Mouse (Mus musculus) embryonic stem cell, embryonic (primary cell): ENCODE measurements around the gene Slco2a1.

Source experiments
- CTCF ChIA-PET, 4 experiments: fragments of 300-600 bp in 2 of 4; fragments of 350-600 bp in 2 of 4; sonication (Branson Sonifier 250); formaldehyde crosslinking; loops; one replicate each; lab custom pipeline; 2022; ENCODE audit warnings: inconsistent platforms in 2 of 4; lab: Charles Lee
- POLR2A ChIA-PET, 4 experiments: fragments of 300-600 bp in 2 of 4; fragments of 350-600 bp in 2 of 4; sonication (Branson Sonifier 250); formaldehyde crosslinking; loops; one replicate each; lab custom pipeline; 2022; ENCODE audit warnings: antibody characterized with exemption in 4 of 4, inconsistent platforms in 1 of 4; lab: Charles Lee

Slco2a1 gene

DNA sequence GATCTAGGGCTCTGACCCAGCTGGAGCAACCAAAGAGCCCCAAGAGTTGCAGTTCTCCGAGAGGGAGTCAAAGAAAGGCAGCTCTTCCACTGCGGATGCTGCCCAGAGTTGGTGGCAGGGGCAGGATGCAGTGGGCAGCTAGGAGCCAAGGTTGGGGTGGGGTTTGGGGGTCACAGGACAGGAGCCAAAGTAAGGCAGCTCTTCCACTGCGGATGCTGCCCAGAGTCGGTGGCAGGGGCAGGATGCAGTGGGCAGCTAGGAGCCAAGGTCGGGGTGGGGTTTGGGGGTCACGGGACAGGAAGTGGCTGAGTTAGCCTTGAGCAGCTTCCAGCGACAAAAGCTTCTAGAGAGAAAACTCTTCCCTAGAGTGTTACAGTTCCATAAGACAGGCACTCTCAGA lies 65.3 kb downstream of the Slco2a1 start:
- ChIA-PET POLR2A (interaction anchor here in 3 of 4 experiments (0.6 to 1.3 kb wide), 7 partner anchors 9 to 363 kb away, joined by 3 to 4 read pairs (median 3); no protein-coding TSS in a partner anchor), CTCF (interaction anchor here in 2 of 4 experiments (0.7 to 1.0 kb wide), 2 partner anchors 41 to 841 kb away, joined by 3 to 10 read pairs; no protein-coding TSS in a partner anchor)

DNA sequence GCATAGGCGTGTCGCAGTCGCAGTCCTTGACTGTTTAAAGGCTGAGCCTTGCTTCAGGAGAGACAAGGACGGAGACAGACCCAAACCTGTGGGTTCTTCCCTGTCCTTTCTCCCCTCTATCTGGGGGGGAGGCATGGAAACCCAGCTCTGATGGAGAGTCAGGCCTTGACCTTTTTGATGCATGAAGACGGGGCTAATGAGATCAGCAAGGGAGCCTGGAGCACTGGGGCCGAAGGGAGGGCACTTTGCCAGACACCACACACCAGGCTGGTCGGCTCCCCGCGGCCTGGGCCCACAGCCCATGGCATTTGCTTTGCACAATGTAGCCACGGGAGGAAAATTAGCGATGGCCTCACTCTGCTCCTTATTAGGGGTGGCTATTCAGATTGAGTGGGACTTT lies 66.5 kb downstream of the Slco2a1 start:
- POLR2A ChIA-PET: no interaction called here
- CTCF ChIA-PET: no interaction called here

DNA sequence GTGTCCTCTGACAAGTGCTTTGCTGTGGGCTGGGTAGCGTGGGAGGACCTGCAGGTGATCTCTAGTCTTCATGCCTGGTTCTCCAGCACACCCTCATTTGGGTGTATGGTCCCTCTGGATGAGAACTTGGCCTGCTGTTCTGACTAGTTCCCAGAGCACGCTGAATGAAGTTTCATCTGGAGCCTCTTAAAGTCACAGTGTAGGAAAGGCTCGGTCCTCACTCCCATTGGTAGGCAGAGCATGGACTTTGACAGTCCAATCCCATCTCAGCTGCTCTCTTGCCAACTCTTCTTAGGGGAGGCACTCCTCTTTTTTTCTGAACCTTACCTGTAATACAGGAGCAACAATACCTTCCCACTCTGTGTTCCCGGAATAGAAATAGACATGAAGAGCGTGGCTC lies 67.7 kb downstream of the Slco2a1 start:
- ChIA-PET POLR2A (no interaction called here), CTCF (no interaction called here)

DNA sequence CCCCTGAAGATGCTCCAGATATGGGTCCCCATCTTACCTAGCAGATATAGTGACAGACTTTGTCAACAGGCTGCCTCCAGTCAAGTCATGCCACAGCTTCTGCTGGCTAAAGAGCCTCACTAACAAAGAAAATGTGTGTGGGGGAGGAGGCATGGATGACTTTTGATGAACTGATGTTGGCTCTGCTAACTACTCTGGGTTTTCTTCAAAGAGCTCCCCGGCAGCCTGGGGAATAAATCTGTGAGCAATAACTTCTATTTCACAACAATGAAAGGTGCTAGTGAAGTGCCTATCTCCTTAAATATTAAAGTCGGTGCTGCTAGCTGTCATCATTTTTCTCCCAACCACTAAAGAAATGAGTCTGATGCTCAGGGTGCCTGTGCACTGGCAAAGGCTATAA lies 72.0 kb downstream of the Slco2a1 start:
- POLR2A ChIA-PET: no interaction called here
- CTCF ChIA-PET: no interaction called here

DNA sequence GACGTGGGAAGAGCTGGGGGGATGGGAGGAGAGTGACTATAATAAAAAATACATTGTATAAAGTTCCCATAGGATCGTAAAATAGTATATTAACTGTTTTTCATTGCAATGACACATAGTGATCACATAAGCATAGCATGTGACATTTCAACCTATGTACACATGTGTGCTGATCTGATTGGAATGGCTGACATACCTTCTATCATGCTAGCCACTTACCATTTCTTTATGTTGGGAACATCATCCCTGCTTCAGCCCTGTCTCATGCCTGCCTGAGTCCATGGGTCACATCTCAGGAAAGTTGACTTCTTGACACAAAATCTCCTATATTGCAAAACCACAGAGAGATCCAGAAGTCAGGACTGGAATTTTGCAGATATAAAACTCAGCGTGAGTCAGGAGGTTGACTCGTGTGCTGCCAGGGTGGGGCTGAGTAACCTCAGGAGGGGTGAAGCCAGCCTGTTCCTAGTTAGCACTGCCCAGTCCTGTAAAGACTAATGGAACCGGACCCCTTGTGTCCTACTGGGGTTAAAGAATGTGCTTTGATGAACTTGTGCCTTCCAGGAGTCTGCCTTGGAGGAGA lies 73.0 kb downstream of the Slco2a1 start:
- POLR2A ChIA-PET: interaction anchor here in 1 of 4 experiments (1.4 kb wide), 1 partner anchor 10 kb away, joined by 3 read pairs; no protein-coding TSS in a partner anchor

DNA sequence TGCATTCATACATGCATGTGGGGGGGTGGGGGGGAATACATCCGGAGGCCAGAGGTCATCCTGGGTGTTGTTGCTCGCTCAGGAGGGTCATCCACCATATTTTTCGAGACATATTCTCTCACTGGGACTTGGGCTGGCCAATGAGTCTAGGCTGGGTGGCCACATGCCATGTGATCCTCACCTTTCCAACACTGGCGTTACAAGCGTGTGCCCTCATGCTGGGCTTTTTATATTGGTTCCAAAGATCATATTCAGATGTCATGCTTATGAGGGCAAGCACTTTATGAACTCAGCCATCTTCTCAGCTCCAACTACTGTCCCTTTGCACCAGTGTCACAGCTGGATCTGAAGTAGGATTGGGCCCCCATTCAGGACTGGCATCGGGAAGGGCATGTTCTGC lies 75.1 kb downstream of the Slco2a1 start:
- ChIA-PET POLR2A (interaction anchor here in 1 of 4 experiments (0.9 to 1.4 kb wide), 2 partner anchors 35 to 58 kb away, joined by 3 to 4 read pairs; no protein-coding TSS in a partner anchor), CTCF (interaction anchor here in 1 of 4 experiments (1.4 kb wide), 1 partner anchor 16 kb away, joined by 3 read pairs; no protein-coding TSS in a partner anchor)

More for the DNA sequence above, 73.0 kb downstream of the Slco2a1 start:
- CTCF ChIA-PET: no interaction called here

DNA sequence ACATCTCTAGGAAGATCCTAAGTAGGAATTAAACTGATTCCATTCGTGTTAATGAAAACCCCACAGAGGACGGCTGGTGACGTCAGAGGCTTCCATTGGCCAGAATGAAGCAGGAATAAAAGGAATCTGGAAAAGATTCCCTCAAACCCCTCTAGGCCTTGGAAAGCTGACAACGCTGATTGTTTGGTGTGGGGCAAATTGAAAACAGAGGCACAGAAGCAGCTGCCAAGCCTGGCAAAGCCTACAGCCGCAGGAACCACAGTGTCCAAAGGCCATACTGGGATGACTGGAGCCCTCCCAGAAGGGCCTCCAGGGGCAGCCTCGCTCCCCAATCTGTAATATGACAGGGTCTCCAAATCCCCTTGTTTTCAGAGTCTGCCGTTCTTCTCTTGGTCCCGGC lies 78.3 kb downstream of the Slco2a1 start:
- ChIA-PET CTCF (no interaction called here), POLR2A (no interaction called here)

DNA sequence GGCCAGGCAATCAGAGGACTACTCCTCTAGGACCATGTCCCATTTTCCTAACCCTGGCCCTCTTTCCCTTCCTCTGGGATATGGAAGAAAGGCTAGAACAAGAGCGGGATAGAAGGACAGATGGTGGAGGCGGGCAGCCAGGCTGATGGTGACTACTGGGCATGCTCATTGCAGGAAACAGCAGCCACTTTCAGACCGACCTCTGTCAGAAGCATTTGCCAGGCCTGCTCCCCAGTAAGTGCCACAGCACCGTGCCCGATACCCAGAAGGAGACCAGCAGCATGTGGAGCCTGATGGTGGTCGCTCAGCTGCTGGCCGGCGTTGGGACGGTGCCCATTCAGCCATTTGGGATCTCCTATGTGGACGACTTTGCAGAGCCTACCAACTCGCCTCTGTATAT lies 79.1 kb downstream of the Slco2a1 start:
- CTCF ChIA-PET: no interaction called here

DNA sequence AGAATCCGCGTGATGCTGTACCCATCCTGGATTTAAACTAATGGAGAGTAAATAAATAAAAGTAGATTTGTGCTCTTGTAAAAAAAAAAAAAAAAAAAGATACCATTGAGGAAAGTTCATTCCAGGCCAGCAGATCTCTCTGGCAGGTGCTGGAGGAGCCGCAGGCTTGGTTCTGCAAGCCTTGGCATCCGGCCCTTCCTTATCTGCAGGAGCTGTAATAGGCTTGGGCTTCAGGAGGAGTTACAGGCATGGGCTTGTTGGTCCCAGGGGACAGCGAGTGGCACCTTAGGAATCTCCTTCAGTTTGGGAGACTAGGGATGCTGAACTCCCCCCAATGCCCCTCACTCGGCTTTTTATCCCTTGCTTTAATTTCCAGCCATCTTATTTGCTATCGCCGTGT lies 80.3 kb downstream of the Slco2a1 start:
- ChIA-PET POLR2A (interaction anchor here in 1 of 4 experiments (1.6 kb wide), 1 partner anchor 9 kb away, joined by 4 read pairs; no protein-coding TSS in a partner anchor), CTCF (no interaction called here)

More for the DNA sequence above, 79.1 kb downstream of the Slco2a1 start:
- POLR2A ChIA-PET: interaction anchor here in 1 of 4 experiments (0.6 to 1.1 kb wide), 2 partner anchors 29 to 273 kb away, joined by 3 to 4 read pairs; no protein-coding TSS in a partner anchor

DNA sequence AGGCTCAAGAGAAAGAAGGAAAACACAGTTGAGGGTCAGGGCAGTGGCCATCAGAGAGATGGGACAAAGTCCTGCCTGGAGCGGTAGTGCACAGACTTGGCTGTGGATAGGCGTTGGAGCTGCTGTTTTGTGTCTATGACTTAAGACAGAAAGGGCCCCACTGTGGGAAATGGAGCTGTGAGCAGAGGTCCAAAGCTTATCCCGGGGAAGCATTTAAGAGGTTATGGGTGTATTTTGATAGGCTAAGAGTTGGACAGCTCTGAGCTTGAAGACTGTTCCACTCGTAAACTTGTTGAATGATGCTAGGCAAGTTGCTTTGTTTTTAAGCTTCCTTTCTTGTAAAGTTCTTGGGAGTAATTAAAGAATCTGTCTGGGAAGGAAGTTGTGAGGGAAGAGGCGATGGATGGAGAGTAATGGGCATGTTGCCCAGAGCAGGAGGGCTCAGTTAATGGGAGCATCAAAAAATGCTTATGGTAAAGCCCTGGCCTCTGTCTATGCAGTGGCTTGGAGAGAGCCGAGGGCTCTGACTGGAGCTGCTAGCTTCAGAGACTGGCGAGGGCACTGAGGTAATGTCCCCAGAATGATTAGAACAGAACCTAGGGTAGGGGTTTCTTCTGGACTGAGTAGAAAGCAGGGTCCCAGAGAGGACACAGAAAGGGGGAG lies 83.2 kb downstream of the Slco2a1 start:
- CTCF ChIA-PET: no interaction called here
- POLR2A ChIA-PET: interaction anchor here in 1 of 4 experiments (1.1 to 1.4 kb wide), 2 partner anchors 10 to 110 kb away, joined by 3 to 4 read pairs; no protein-coding TSS in a partner anchor

DNA sequence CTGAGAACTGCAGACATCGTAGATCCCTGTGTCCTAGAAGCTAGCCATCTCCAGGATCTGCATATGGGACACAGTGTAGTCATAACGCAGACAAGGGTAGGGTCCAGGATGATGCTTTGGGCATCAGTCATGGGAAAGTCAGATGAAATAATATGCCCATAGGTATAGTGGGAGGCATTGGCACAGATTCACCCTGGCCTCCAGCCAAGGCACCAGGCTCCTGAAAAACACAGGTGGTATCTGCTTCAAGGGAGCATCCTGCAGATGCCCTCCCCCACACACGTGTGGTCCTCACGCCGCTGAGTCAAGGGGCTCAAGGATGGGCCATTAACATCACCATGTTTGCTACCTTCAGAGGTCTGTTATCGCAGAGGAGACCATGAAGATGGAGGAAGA lies 83.7 kb downstream of the Slco2a1 start:
- ChIA-PET POLR2A (interaction anchor here in 1 of 4 experiments (1.1 to 1.4 kb wide), 2 partner anchors 10 to 110 kb away, joined by 3 to 4 read pairs; no protein-coding TSS in a partner anchor), CTCF (no interaction called here)

DNA sequence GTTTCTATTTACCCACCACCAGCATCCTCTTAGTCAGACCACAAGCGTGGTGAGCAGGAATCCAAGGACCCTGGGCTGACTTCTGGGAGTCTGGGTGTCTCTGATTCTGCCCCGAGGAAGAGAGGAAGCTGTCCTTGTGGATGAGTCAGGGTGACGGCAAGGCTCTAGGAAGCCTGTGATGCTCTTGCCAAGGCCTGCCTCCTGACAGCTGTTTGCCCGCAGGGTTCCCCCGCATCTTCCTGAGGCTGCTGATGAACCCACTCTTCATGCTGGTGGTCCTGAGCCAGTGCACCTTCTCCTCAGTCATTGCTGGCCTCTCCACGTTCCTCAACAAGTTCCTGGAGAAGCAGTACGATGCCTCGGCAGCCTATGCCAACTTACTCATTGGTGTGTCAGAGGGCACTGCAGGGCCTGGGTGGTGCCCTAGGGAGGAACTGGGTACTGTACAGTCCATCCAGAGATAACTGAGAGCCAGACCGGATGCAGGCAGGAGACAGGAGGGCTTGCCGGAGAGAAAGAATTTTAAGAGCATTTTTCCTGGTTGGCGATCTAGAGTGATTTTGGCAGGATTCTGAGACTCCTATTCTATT lies 84.5 kb downstream of the Slco2a1 start:
- ChIA-PET CTCF (interaction anchor here in 1 of 4 experiments (1.0 kb wide), 1 partner anchor 440 kb away, joined by 3 read pairs; no protein-coding TSS in a partner anchor), POLR2A (no interaction called here)

DNA sequence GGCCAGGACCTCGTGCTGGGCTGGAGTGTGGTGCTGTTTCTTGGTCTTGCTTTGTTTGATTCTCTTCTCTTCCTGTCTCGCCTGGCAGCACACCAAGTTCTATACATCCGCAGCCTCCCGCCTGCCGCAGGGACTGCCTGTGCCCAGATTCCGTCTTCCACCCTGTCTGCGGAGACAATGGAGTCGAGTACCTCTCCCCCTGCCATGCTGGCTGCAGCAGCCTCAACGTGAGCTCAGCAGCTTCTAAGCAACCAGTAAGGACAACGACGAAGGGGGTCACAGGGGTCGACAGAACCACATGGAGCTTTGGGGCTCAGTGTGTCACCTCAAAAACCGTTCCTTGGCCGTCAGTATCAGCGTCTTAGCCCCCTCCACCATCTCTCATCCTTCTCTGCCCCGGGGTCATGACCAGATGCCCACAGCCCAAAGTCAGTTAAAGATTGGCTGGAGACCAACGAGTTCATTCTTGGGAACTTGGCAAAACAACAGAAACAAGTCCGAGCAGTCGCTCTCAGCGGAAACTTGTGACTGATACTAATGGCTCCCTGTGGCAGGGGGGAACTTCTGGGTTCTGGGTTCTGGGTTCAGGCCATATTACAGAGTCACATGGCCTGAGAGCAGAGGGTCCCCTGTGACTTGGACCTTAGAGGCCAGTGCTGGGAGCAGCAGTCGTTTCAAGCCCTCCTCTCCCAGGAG lies 88.5 kb downstream of the Slco2a1 start:
- CTCF ChIA-PET: no interaction called here
- POLR2A ChIA-PET: interaction anchor here in 2 of 4 experiments (1.0 to 1.7 kb wide), 3 partner anchors 8 to 13 kb away, joined by 3 to 4 read pairs (median 4); no protein-coding TSS in a partner anchor

DNA sequence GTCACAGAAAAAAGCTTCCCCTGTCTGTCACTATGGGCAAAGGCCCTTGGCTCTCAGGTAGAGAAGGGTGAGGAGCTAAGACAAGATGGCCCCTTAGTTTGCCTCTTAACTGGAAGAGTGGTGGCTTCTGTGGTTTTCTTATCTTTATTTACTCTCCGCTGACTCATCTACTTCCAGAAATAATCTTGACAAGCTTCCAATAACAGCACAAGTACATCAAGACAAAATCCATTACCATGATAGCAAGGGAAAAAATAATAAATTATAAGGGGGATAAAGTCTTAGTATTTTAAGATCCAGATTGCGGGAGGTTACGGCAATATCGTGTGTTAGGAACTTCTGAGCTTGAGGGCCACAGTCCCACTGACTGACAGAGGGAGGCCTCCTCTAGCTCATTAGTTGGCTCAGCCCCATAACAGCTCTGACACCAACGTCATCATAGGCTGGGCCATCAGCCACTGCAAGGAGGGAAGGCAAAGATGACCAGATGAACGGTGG lies 89.7 kb downstream of the Slco2a1 start:
- CTCF ChIA-PET: interaction anchor here in 2 of 4 experiments (0.6 to 1.1 kb wide), 3 partner anchors 11 to 185 kb away, joined by 3 to 4 read pairs (median 3); no protein-coding TSS in a partner anchor
- POLR2A ChIA-PET: interaction anchor here in 1 of 4 experiments (0.6 to 1.2 kb wide), 3 partner anchors 9 to 576 kb away, joined by 3 to 4 read pairs (median 3); no protein-coding TSS in a partner anchor

DNA sequence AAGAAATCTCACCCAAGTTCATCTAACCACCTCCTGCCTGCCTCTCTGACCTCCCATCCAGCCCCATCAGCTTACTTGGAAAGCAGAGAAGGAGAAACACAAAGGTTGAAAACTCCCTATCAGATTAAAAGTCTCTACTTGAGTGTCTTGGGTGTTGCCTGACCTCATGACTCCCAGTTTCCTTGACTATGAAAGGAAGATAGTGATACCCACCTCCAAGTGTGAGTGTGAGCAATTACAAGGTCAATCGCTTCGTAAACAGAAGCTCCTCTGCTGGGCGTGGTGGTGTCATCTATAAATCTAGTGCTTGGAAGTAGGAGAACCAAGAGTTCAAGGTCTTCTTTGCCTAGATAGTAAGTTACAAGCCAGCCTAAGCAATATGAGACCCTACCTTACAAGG lies 91.7 kb downstream of the Slco2a1 start:
- CTCF ChIA-PET: interaction anchor here in 1 of 4 experiments (0.8 kb wide), 1 partner anchor 12 kb away, joined by 3 read pairs; no protein-coding TSS in a partner anchor
- POLR2A ChIA-PET: interaction anchor here in 2 of 4 experiments (0.5 to 0.6 kb wide), 2 partner anchors 25 to 133 kb away, joined by 3 read pairs; no protein-coding TSS in a partner anchor

DNA sequence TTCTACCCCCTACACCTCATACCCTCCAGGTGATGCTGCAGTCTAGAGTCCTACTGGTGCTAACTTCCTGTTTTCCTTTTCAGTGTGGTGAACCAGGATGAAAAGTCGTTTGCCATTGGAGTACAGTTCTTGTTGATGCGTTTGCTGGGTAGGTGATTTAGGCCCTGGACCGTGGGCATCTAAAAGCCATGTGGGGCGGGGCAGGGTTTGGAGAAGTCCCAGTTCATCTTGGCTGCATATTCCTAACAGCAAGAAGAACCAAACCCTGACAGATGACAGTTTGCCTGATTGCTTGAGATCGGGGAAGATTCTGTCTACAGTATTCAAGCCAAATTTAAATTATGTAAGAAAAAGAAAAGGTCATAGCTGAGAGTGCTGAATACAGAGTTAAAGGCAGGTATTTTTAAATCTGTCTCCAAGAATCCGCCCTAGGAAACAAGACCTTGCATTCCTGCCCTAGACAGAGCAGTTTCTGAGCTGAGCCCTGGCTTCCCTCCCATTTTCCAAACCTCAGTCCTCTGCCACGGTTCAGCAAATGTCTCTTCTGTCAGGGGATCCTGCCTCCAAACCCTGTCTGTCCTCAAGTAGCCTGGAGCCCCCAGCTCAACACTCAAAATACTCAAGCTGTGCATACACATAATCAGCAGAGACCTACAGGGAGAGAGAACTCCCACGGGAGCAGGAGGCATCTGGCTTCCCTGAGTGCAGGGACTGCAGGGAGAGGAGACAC lies 93.9 kb downstream of the Slco2a1 start:
- POLR2A ChIA-PET: interaction anchor here in 1 of 4 experiments (0.5 kb wide), 2 partner anchors 42 to 77 kb away, joined by 3 to 5 read pairs; no protein-coding TSS in a partner anchor
- CTCF ChIA-PET: interaction anchor here in 1 of 4 experiments (1.4 kb wide), 1 partner anchor 10 kb away, joined by 4 read pairs; no protein-coding TSS in a partner anchor

DNA sequence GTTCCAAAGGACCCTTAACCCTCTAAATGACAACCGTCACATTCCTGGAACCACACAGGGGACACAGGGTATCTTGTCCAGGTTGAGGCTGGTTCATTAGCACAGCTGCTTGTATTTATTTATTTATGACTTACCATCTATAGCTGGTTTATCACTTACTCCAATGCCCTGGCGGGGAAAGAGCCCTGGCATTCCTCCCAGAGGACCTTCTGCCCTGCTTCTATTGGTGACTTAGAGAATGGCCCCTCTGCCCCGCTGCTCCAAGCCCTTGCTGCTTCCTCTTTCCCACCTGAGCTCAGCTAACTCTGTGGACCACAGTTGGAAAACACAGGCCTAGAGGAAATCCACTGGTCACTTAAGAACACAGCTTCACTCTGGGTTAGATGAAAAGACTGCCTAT lies 94.9 kb downstream of the Slco2a1 start:
- ChIA-PET POLR2A (interaction anchor here in 1 of 4 experiments (0.5 kb wide), 1 partner anchor 453 kb away, joined by 3 read pairs; no protein-coding TSS in a partner anchor), CTCF (interaction anchor here in 1 of 4 experiments (1.4 kb wide), 1 partner anchor 9 kb away, joined by 4 read pairs; no protein-coding TSS in a partner anchor)
